Mouse (Mus musculus): ENCODE data around the gene Vmn2r44. TPM values are rescaled to one million over a fixed set of nuclear protein-coding genes. Genes with fewer than 3 reads are reported as not detected.
"Not testable (repeated sequence)": the region's sequence is repeated elsewhere in the genome, so short reads cannot be mapped to it uniquely, and the experiment has no call there.

The Vmn2r44 gene
- total RNA-seq (2021), result not detected

DNA sequence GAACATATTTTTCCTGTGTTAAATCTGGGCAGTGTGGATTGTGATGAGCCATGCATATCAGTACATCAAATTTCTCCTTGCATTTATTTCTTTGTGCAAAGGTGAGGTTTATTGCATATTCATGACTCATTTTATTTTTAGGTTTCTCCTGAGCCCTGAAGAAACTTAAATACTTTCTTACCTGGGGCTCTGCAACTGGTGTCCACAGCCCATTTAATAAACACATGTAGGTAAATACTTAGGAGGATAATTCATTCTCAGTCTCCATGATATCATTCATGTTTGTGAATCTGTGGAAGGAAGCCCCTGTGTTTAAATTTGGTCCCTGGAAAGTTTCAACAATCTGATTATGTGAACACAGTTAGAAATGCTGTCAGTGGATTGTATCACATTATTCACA is at the start of gene Vmn2r44:
Gene Vmn2r44, minus strand, starts transcription at position 101 of the 400 bp plus-strand sequence.
- intact Hi-C loops (cut with DNase I); DNase-seq (ENCODE audit: low spot score): not testable (repeated sequence)

DNA sequence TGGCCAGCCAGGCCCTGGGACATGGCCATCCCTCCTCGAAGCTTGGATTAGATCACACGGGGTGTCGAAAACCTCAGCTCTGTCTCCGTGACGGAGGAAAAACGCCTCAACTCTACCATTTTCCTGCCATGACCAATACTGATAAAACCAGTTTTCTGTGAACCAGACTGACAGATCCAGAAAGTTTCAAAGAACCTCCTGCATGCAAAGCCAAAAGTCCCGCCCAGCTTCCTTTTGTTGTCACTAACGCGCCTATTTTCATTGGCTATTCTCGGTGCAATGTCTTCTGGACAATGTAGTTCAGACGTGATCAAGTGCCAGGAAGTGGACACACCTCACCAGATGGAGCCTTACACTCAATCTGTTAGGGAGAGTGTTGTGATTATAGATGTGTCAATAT is 25.3 kb downstream of the Vmn2r44 start:
- intact Hi-C loops (cut with DNase I); DNase-seq (ENCODE audit: low spot score): not testable (repeated sequence)

Other genes with a start within 250 kb of the Vmn2r44 start
- gene Vmn2r41, start 221.7 kb downstream of the Vmn2r44 start, total RNA-seq (2021), result not detected
- gene Vmn2r42, start 183.0 kb downstream of the Vmn2r44 start, total RNA-seq (2021), result not detected
- gene Vmn2r43, start 122.7 kb downstream of the Vmn2r44 start, total RNA-seq (2021), result not detected
- gene Vmn2r45, start 105.7 kb upstream of the Vmn2r44 start, total RNA-seq (2021), result not detected

All from heart, postnatal 25 days (tissue).